Mouse (Mus musculus) CH12.LX (cell line): ENCODE measurements around the gene Cdhr5. TPM values are rescaled to one million over a fixed set of nuclear protein-coding genes. Genes with fewer than 3 reads are reported as not detected.

Experiments
- DNase-seq: peaks from one replicate; pipeline ENCODE4 v3.0.0-alpha.2; 2013; ENCODE audit errors: extremely low read depth
- H3K27ac ChIP-seq: 2 replicates; pipeline ENCODE4 v1.5.1; 2012; ENCODE audit warnings: low read depth, mild to moderate bottlenecking, control low read depth, moderate library complexity; ENCODE audit not compliant: insufficient read depth
- H3K27me3 ChIP-seq: replicated peaks from 2 replicates; pipeline ENCODE3; 2012; ENCODE audit warnings: inconsistent platforms
- H3K36me3 ChIP-seq, 2 experiments: replicated peaks in 1 of 2; 2 replicates each; pipeline versions ENCODE3 to v1.6.1; 2012; ENCODE audit warnings: inconsistent platforms in 1 of 2, low read length in 1 of 2, mild to moderate bottlenecking in 1 of 2, mixed read lengths in 1 of 2, moderate library complexity in 1 of 2; ENCODE audit not compliant: control insufficient read depth in 1 of 2, insufficient read depth in 1 of 2
- H3K4me1 ChIP-seq, 2 experiments: 2 replicates each; pipeline ENCODE4 v1.6.1; 2012; ENCODE audit warnings: inconsistent platforms in 1 of 2, moderate library complexity in 1 of 2; ENCODE audit not compliant: insufficient read depth in 2 of 2, control insufficient read depth in 1 of 2
- H3K4me2 ChIP-seq: 2 replicates; pipeline ENCODE4 v1.6.1; 2012; ENCODE audit warnings: low read depth, mild to moderate bottlenecking, control low read depth; ENCODE audit not compliant: poor library complexity, insufficient read depth, severe bottlenecking
- H3K4me3 ChIP-seq, 3 experiments: fragments of 150-350 bp in 1 of 3; sonication (generic) in 1 of 3; replicated peaks in 1 of 3; 2 replicates each; pipeline versions ENCODE3 to v1.5.1; 2011 to 2012; ENCODE audit warnings: low read depth in 2 of 3, low read length in 2 of 3, mild to moderate bottlenecking in 2 of 3, moderate library complexity in 2 of 3, control low read depth in 1 of 3, improper control_type of control experiment in 1 of 3, inconsistent platforms in 1 of 3, mixed read lengths in 1 of 3; ENCODE audit not compliant: poor library complexity in 1 of 3
- H3K79me2 ChIP-seq: replicated peaks from 2 replicates; pipeline ENCODE4 v1.6.1; 2012; ENCODE audit warnings: mild to moderate bottlenecking, moderate library complexity; ENCODE audit not compliant: control insufficient read depth, poor library complexity, insufficient read depth, severe bottlenecking; ENCODE audit errors: extremely low read depth
- H3K9ac ChIP-seq: 2 replicates; pipeline ENCODE4 v1.6.1; 2012; ENCODE audit warnings: low read depth, mild to moderate bottlenecking, control low read depth, moderate library complexity; ENCODE audit not compliant: insufficient read depth
- H3K9me3 ChIP-seq: replicated peaks from 2 replicates; pipeline ENCODE3; 2012; ENCODE audit warnings: low read length, inconsistent platforms, mixed read lengths
- CTCF ChIP-seq, 2 experiments: IDR thresholded peaks in 1 of 2; conservative IDR thresholded peaks in 1 of 2; 2 replicates each; pipeline ENCODE4 v1.5.1; 2011 to 2012; ENCODE audit warnings: low read depth in 2 of 2, low read length in 2 of 2, improper control_type of control experiment in 1 of 2, inconsistent platforms in 1 of 2, mild to moderate bottlenecking in 1 of 2, moderate library complexity in 1 of 2
- ELF1 ChIP-seq: IDR thresholded peaks from 2 replicates; pipeline ENCODE4 v1.6.1; 2014; ENCODE audit warnings: low read depth, mild to moderate bottlenecking, inconsistent platforms, low read length, improper control_type of control experiment
- ETS1 ChIP-seq: conservative IDR thresholded peaks from 2 replicates; pipeline ENCODE4 v1.6.1; 2012; ENCODE audit warnings: low read depth, mild to moderate bottlenecking, inconsistent platforms, low read length, improper control_type of control experiment, moderate library complexity
- GABPA ChIP-seq: IDR thresholded peaks from 2 replicates; pipeline ENCODE4 v1.6.1; 2012; ENCODE audit warnings: low read depth, low read length, improper control_type of control experiment, inconsistent platforms; ENCODE audit not compliant: insufficient replicate concordance
- HCFC1 ChIP-seq: IDR thresholded peaks from 2 replicates; pipeline ENCODE4 v1.6.1; 2012; ENCODE audit warnings: low read depth, mild to moderate bottlenecking, inconsistent platforms, low read length, improper control_type of control experiment
- IRF4 ChIP-seq: IDR thresholded peaks from 2 replicates; pipeline ENCODE4 v1.6.1; 2014; ENCODE audit warnings: low read depth, mild to moderate bottlenecking, inconsistent platforms, low read length, improper control_type of control experiment
- JUN ChIP-seq: IDR thresholded peaks from 2 replicates; pipeline ENCODE4 v1.6.1; 2011; ENCODE audit warnings: low read depth, mild to moderate bottlenecking, low read length, improper control_type of control experiment, moderate library complexity; ENCODE audit not compliant: insufficient read depth
- JUND ChIP-seq: conservative IDR thresholded peaks from 2 replicates; pipeline ENCODE4 v1.6.1; 2011; ENCODE audit warnings: low read depth, low read length, improper control_type of control experiment
- MAFK ChIP-seq: IDR thresholded peaks from 2 replicates; pipeline ENCODE4 v1.6.1; 2011; ENCODE audit warnings: low read length, improper control_type of control experiment; ENCODE audit not compliant: insufficient replicate concordance
- MAX ChIP-seq: IDR thresholded peaks from 2 replicates; pipeline ENCODE4 v1.6.1; 2011; ENCODE audit warnings: low read length, improper control_type of control experiment
- MXI1 ChIP-seq: IDR thresholded peaks from 2 replicates; pipeline ENCODE4 v1.6.1; 2011; ENCODE audit warnings: mild to moderate bottlenecking, low read depth, low read length, improper control_type of control experiment
- MYC ChIP-seq: IDR thresholded peaks from 2 replicates; pipeline ENCODE4 v1.6.1; 2011; ENCODE audit warnings: low read depth, mild to moderate bottlenecking, improper control_type of control experiment, low read length
- NRF1 ChIP-seq: IDR thresholded peaks from 2 replicates; pipeline ENCODE4 v1.6.1; 2014; ENCODE audit warnings: low read depth, mild to moderate bottlenecking, inconsistent platforms, low read length, improper control_type of control experiment, moderate library complexity
- PAX5 ChIP-seq: IDR thresholded peaks from 2 replicates; pipeline ENCODE4 v1.6.1; 2012; ENCODE audit warnings: low read length, inconsistent platforms, mixed read lengths
- POLR2AphosphoS2 ChIP-seq: IDR thresholded peaks from 2 replicates; pipeline ENCODE4 v1.6.1; 2011; ENCODE audit warnings: low read depth, low read length, improper control_type of control experiment
- RAD21 ChIP-seq: IDR thresholded peaks from 2 replicates; pipeline ENCODE4 v1.6.1; 2011; ENCODE audit warnings: low read depth, mild to moderate bottlenecking, low read length, improper control_type of control experiment, moderate library complexity
- SIN3A ChIP-seq: IDR thresholded peaks from 2 replicates; pipeline ENCODE4 v1.6.1; 2012; ENCODE audit warnings: low read length, improper control_type of control experiment, inconsistent platforms
- SMC3 ChIP-seq: IDR thresholded peaks from 2 replicates; pipeline ENCODE4 v1.6.1; 2011; ENCODE audit warnings: low read depth, low read length, improper control_type of control experiment
- TBP ChIP-seq: conservative IDR thresholded peaks from 2 replicates; pipeline ENCODE4 v1.6.1; 2011; ENCODE audit warnings: low read depth, low read length, improper control_type of control experiment
- TCF12 ChIP-seq: IDR thresholded peaks from 2 replicates; pipeline ENCODE4 v1.6.1; 2014; ENCODE audit warnings: low read depth, mild to moderate bottlenecking, inconsistent platforms, low read length, improper control_type of control experiment
- UBTF ChIP-seq: IDR thresholded peaks from 2 replicates; pipeline ENCODE4 v1.6.1; 2012; ENCODE audit warnings: low read depth, mild to moderate bottlenecking, inconsistent platforms, low read length, improper control_type of control experiment, moderate library complexity
- USF1 ChIP-seq: IDR thresholded peaks from 2 replicates; pipeline ENCODE4 v1.6.1; 2014; ENCODE audit warnings: low read depth, mild to moderate bottlenecking, inconsistent platforms, low read length, improper control_type of control experiment
- ZKSCAN1 ChIP-seq: IDR thresholded peaks from 2 replicates; pipeline ENCODE4 v1.6.1; 2012; ENCODE audit warnings: low read depth, inconsistent platforms, low read length, improper control_type of control experiment, borderline replicate concordance
- dilution Hi-C: fragments of 300-500 bp; cut with MboI; formaldehyde crosslinking; loops from 2 replicates; pipeline ENCODE4 v1.14.3; 2020; ENCODE audit warnings: low sequenced_read_pairs; ENCODE audit not compliant: extremely low pct_unique_long_range_greater_than_20kb, extremely low pct_ligation_motif_present
- in situ Hi-C: fragments of 300-500 bp; cut with MboI; formaldehyde crosslinking; loops from 3 replicates; pipeline ENCODE4 v1.14.3; 2019; ENCODE audit warnings: low sequenced_read_pairs, low pct_ligation_motif_present, low pct_unique_long_range_greater_than_20kb, mixed read lengths
- polyA plus RNA-seq: library from polyadenylated mRNA; unstranded; fragments of >175 nt; gene quantifications from 2 replicates; pipeline ENCODE4 v1.2.1, GENCODE M21; 2012; ENCODE audit warnings: low read depth; ENCODE audit not compliant: insufficient read length
- total RNA-seq, 2 experiments: library from RNA; depleted of rRNA; stranded (reverse); fragments of 300-350 nt in 1 of 2; fragments of >200 nt in 1 of 2; gene quantifications; 2 replicates each; pipeline ENCODE4 v1.2.3; 2012 to 2014

The Cdhr5 gene
- total and polyA plus RNA-seq, 3 experiments = 0.35 to 3.9 (median 1.9) TPM

GRCm38 (mm10) chr7:141288042-141288441, 11.5 kb upstream of the Cdhr5 start:
- Histone ChIP-seq H3K27me3 (no peaks in the 10 kb centered on the region), H3K4me1 (peaks cover 0 to 3% of the 10 kb centered on the region in 2 experiments; a peak in 1 of 4 replicates), H3K36me3 (no peaks in the 10 kb centered on the region), H3K9me3 (no peaks in the 10 kb centered on the region), H3K27ac (no peak overlapping the region), H3K79me2 (no peaks in the 10 kb centered on the region), H3K4me2 (no peak overlapping the region), H3K9ac (no peak overlapping the region), H3K4me3 (no peak overlapping the region)
- dilution Hi-C loops = no loop called here
- in situ Hi-C loops = no loop called here
- DNase-seq = no peak
- no peak for TF ChIP-seq JUND
- no peak for TF ChIP-seq UBTF
- TF ChIP-seq MXI1 = no peak
- no peak for TF ChIP-seq ZKSCAN1
- no peak for TF ChIP-seq PAX5
- TF ChIP-seq GABPA = no peak
- TF ChIP-seq TBP = no peak
- TF ChIP-seq ETS1 = no peak
- TF ChIP-seq IRF4 = no peak
- no peak for TF ChIP-seq MYC
- no peak for TF ChIP-seq RAD21
- TF ChIP-seq USF1 = no peak
- no peak for TF ChIP-seq NRF1
- TF ChIP-seq MAFK = no peak
- TF ChIP-seq CTCF (conservative IDR thresholded peaks at IDR 0.05 in 1 of 2, IDR thresholded peaks at IDR 0.05 in 1 of 2; ENCODE audit: low read depth in 2 of 2, low read length in 2 of 2) = no peak

GRCm38 (mm10) chr7:141282756-141283155, 6.2 kb upstream of the Cdhr5 start:
- H3K9ac ChIP-seq = no peak overlapping the region
- peaks cover 25 to 47% of the 10 kb centered on the region in 2 experiments for H3K4me1 ChIP-seq
- H3K36me3 ChIP-seq = no peaks in the 10 kb centered on the region
- in situ Hi-C loops = no loop called here
- H3K4me3 ChIP-seq = no peak overlapping the region
- no peak for TF ChIP-seq PAX5
- no peak for TF ChIP-seq ELF1
- no peak for TF ChIP-seq JUND
- TF ChIP-seq GABPA = no peak
- no peak for TF ChIP-seq JUN
- TF ChIP-seq MXI1 = no peak
- TF ChIP-seq POLR2AphosphoS2 = no peak
- no peak for TF ChIP-seq MYC
- no peak for TF ChIP-seq TCF12
- no peak for TF ChIP-seq NRF1
- TF ChIP-seq HCFC1 = no peak
- TF ChIP-seq SIN3A = no peak
- no peak for TF ChIP-seq MAX
- TF ChIP-seq SMC3 = no peak
- H3K79me2 ChIP-seq = no peaks in the 10 kb centered on the region
- dilution Hi-C loops = no loop called here
- H3K27ac ChIP-seq = peak overlapping the region; percentile 96; the same call in 1 of the 2 replicates
- no peaks in the 10 kb centered on the region for H3K9me3 ChIP-seq
- DNase-seq = no peak
- H3K27me3 ChIP-seq = no peaks in the 10 kb centered on the region
- no peak overlapping the region for H3K4me2 ChIP-seq
